Mouse (Mus musculus): Measurements from ENCODE around the gene D10Jhu81e. TPM values are rescaled to one million over a fixed set of nuclear protein-coding genes. Genes with fewer than 3 reads are reported as not detected.

The D10Jhu81e gene
- total RNA-seq, 2 experiments from 2014 or later: 500 to 510 TPM

Other genes starting within 250 kb of the D10Jhu81e start
- under 1 TPM; 0.55 to 0.56 TPM for gene Trpm2, start 199.2 kb downstream of the D10Jhu81e start, total RNA-seq (2021)
- 10 to 100 TPM in 1 of 2 experiments, 1 to 10 TPM in 1; 9.7 to 11.1 TPM for gene 1810043G02Rik, start 191.3 kb downstream of the D10Jhu81e start, total RNA-seq (2021)
- 100 to 1,000 TPM; 106 to 115 TPM for gene Pfkl, start 159.7 kb downstream of the D10Jhu81e start, total RNA-seq (2021)
- under 1 TPM in 1 of 2 experiments, not detected in 1; 0.22 TPM for gene Dnmt3l, start 127.8 kb downstream of the D10Jhu81e start, total RNA-seq (2021)
- not detected for gene Aire, start 126.2 kb downstream of the D10Jhu81e start, total RNA-seq (2021)
- gene Icosl, start 100.5 kb downstream of the D10Jhu81e start, total RNA-seq (2021): 1 to 10 TPM; 4.2 to 7.2 TPM
- gene Pwp2, start 15.4 kb upstream of the D10Jhu81e start, total RNA-seq (2021): 1 to 10 TPM; 8.4 to 9.3 TPM
- gene Trappc10, start 74.9 kb upstream of the D10Jhu81e start, total RNA-seq (2021): 10 to 100 TPM; 40.2 to 44.4 TPM
- 100 to 1,000 TPM; 204 to 227 TPM for gene Agpat3, start 182.7 kb upstream of the D10Jhu81e start, total RNA-seq (2021)
- 100 to 1,000 TPM in 1 of 2 experiments, 10 to 100 TPM in 1; 92.7 to 102 TPM for gene Rrp1, start 243.3 kb upstream of the D10Jhu81e start, total RNA-seq (2021)